Mouse (Mus musculus) heart, embryonic 11.5 days (tissue): ENCODE measurements around the gene Dgcr6. TPM values are rescaled to one million over a fixed set of nuclear protein-coding genes. Genes with fewer than 3 reads are reported as not detected.

Experiments
- ATAC-seq: fragments of 200-750 bp; cut with Nextera tagmentation; replicated peaks from 2 replicates; pipeline ENCODE4 v1.8.0; 2017; ENCODE audit warnings: moderate library complexity; ENCODE audit not compliant: insufficient number of reproducible peaks, low FRiP score, low TSS enrichment
- H3K27ac ChIP-seq: fragments of 300-500 bp; sonication (generic); 2 replicates; pipeline ENCODE4 v1.5.1; 2014; ENCODE audit warnings: mild to moderate bottlenecking, low read depth, low read length
- H3K27me3 ChIP-seq: fragments of 300-500 bp; sonication (generic); 2 replicates; pipeline ENCODE4 v1.6.1; 2014; ENCODE audit warnings: mild to moderate bottlenecking, low read length, mixed read lengths; ENCODE audit not compliant: control insufficient read depth, insufficient read depth
- H3K36me3 ChIP-seq: fragments of 300-500 bp; sonication (generic); 2 replicates; pipeline ENCODE4 v1.6.1; 2014; ENCODE audit warnings: mild to moderate bottlenecking, low read length, moderate library complexity, mixed read lengths; ENCODE audit not compliant: control insufficient read depth, insufficient read depth
- H3K4me1 ChIP-seq: fragments of 300-500 bp; sonication (generic); 2 replicates; pipeline ENCODE4 v1.6.1; 2014; ENCODE audit warnings: low read length; ENCODE audit not compliant: control insufficient read depth, insufficient read depth
- H3K4me2 ChIP-seq: fragments of 300-500 bp; sonication (generic); 2 replicates; pipeline ENCODE4 v1.6.1; 2014; ENCODE audit warnings: mild to moderate bottlenecking, moderate library complexity
- H3K4me3 ChIP-seq: fragments of 300-500 bp; sonication (generic); 2 replicates; pipeline ENCODE4 v1.5.1; 2014; ENCODE audit warnings: low read depth, low read length
- H3K9ac ChIP-seq: fragments of 300-500 bp; sonication (generic); 2 replicates; pipeline ENCODE4 v1.6.1; 2014; ENCODE audit warnings: mild to moderate bottlenecking, low read depth, low read length, moderate library complexity
- H3K9me3 ChIP-seq: fragments of 300-500 bp; sonication (generic); replicated peaks from 2 replicates; pipeline ENCODE4 v1.6.1; 2016; ENCODE audit warnings: low read length; ENCODE audit not compliant: control insufficient read depth
- WGBS: fragments of 180-500 bp; shearing (Covaris S2); extraction: QIAGEN DNeasy Blood & Tissue Kit; methylation state at CpG from one replicate; pipeline ENCODE4 v1.1.7; 2014; ENCODE audit not compliant: insufficient replicate concordance; 5-methylcytosine and 5-hydroxymethylcytosine counted together
- polyA plus RNA-seq: library from polyadenylated mRNA; unstranded; fragments of >200 nt; fragmentation: Nextera tagmentation; extraction: Ambion mirVana; gene quantifications from 2 replicates; pipeline ENCODE4 v1.2.1, GENCODE M21; 2014

Gene Dgcr6
- polyA plus RNA-seq, 1 experiment from 2014 or later, result 64.7 TPM

DNA sequence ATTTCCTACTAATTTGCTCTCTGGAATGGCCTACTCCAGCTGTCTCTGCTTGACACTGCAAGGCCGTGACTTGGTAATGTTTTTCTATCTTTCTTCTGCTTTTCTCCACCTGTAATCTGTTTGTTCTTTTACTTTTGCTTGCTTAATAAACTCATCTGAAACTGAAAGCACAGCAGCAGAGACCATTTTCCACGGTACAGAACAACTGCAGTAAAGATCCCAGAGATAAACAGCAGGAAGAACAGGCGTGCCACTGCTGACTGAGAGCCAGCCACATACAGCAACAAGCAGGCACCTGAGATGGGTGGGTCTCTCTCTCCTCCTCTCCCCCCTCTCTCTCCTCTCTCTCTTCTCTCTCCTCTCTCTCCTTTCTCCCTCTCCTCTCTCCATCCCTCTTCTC, 22.5 kb downstream of the Dgcr6 start:
- H3K36me3 ChIP-seq, result peaks cover 7% of the 10 kb centered on the region; the same call in 1 of the 2 replicates
- H3K27me3 ChIP-seq, result no peaks in the 10 kb centered on the region
- 0 out of 2 replicates have a peak, but pooled peaks cover 3% of the 10 kb centered on the region for H3K4me1 ChIP-seq
- no peak overlapping the region for H3K4me2 ChIP-seq
- no peak overlapping the region for H3K9ac ChIP-seq
- 57% methylated on average over 3 of the region's 3 CpGs for WGBS
- H3K4me3 ChIP-seq, result no peak overlapping the region
- no peak for ATAC-seq
- no peaks in the 10 kb centered on the region for H3K9me3 ChIP-seq
- no peak overlapping the region for H3K27ac ChIP-seq

DNA sequence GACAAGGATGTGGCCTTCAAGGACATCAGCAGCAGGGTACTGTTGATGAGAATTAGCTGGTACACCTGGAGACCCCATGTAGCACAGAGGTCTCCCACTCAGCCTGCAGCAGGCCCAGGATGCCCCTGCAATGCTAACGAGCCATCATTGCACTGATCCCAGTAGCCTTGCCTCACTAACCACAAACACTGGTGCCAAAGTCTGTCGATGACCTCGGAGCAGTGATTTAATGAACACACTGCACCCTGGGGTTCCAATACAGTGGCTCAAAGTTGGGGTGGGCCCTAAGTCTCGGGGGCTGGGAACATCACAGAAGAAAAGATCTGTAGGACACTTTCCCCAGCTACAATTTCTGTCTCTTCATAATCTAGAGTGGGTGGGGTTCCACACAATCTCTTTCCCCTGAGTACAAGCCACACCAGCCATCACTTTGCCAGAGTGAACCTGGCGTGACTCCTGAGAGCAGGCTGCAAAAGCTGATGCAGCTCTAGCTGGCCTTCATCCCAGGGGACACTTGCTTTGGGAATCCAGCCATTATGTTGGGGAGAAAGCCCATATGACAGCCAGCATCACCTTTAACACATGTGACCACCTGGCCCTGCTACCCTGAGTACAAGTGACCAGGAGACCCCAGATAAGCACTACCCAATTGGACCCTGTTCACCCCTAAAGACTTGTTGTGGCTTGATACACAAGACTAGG, 25.8 kb downstream of the Dgcr6 start:
- Histone ChIP-seq H3K36me3 (no peaks in the 10 kb centered on the region), H3K27ac (no peak overlapping the region), H3K4me3 (no peak overlapping the region), H3K4me1 (0 out of 2 replicates have a peak, but pooled peaks cover 3% of the 10 kb centered on the region), H3K4me2 (no peak overlapping the region), H3K9ac (no peak overlapping the region), H3K9me3 (no peaks in the 10 kb centered on the region), H3K27me3 (no peaks in the 10 kb centered on the region)
- ATAC-seq, result no peak
- WGBS, result 78% methylated on average over 5 of the region's 5 CpGs

DNA sequence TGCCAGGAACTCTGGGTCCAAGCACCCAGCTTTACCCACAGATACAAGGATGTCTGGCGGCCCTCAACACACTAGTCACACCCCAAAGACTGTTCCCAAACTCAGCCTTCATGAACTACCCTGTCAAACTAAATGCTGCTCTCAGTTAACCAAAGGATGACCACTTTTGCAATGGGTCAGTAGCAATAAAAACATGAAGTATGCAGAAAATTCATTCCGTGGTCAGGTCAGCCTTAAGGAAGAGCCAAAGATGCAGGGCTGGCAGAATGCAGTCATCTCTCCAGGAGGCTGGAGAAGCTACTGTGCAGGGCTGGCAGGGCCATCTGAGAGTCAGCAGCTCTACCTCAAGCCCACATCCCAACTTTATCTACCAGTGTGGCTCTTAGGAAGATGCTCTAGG, 26.6 kb downstream of the Dgcr6 start:
- 81% methylated on average over 2 of the region's 2 CpGs for WGBS
- no peaks in the 10 kb centered on the region for H3K27me3 ChIP-seq
- H3K27ac ChIP-seq, result no peak overlapping the region
- no peak overlapping the region for H3K9ac ChIP-seq
- no peak for ATAC-seq
- H3K9me3 ChIP-seq, result no peaks in the 10 kb centered on the region
- no peak overlapping the region for H3K4me3 ChIP-seq
- H3K36me3 ChIP-seq, result no peaks in the 10 kb centered on the region
- H3K4me1 ChIP-seq, result no peaks in the 10 kb centered on the region
- H3K4me2 ChIP-seq, result no peak overlapping the region

DNA sequence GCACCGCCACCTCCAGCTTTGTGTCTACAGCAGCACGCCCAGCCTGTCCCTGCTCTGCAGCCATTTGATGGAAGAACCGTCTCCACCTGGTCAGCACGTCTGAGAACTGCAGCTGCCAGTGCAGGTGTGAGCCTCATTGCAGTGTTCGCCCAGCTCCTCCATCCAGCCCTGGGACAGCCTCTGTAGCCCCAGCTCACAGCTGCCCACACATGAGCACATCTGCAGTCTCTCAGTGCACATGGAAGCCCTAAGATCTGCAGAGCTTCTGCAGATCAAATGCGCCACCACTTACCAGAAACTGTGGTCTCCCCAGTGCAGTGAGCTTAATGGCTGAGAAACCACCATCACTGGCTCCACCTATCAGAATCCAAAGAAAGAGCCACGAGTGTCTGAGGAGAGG, 27.5 kb downstream of the Dgcr6 start:
- no peak for ATAC-seq
- no peaks in the 10 kb centered on the region for H3K27me3 ChIP-seq
- no peak overlapping the region for H3K4me2 ChIP-seq
- no peak overlapping the region for H3K4me3 ChIP-seq
- WGBS, result 83% methylated on average over 7 of the region's 7 CpGs
- H3K27ac ChIP-seq, result no peak overlapping the region
- no peaks in the 10 kb centered on the region for H3K4me1 ChIP-seq
- no peaks in the 10 kb centered on the region for H3K36me3 ChIP-seq
- H3K9me3 ChIP-seq, result no peaks in the 10 kb centered on the region
- H3K9ac ChIP-seq, result no peak overlapping the region

DNA sequence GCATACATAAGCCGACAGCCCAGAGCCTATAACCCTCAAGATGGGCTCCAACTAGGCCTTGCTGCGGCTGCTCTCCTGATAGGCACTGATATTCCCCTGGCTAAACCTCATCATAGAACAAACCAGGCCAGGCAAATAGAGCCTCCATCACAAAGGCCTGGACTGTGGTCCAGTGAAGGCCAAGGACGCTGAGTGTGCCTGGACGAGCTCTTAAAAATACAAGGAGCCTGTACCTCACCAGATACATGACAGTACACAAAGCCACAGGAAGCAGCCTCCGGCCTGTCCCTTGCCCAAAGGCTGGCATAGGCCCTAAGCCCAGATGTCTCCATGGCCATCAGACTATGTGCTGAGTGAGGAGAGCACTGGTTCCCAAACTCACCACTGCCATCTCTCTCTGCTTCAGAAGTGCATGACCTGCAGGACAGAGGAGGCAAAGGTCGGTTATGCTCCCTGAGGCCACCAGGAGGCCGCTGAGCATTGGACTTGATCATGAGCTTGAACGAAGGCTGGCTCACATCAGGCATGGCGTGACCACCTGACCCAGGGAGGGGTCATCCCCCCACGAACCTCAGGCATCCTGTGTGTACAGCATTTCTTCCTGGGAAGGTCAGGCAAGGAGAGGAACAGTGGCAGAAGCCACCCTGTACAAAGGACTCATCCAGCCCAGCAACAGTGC, 28.6 kb downstream of the Dgcr6 start:
- no peak overlapping the region for H3K9ac ChIP-seq
- ATAC-seq, result no peak
- no peaks in the 10 kb centered on the region for H3K9me3 ChIP-seq
- H3K4me2 ChIP-seq, result no peak overlapping the region
- no peaks in the 10 kb centered on the region for H3K36me3 ChIP-seq
- no peaks in the 10 kb centered on the region for H3K4me1 ChIP-seq
- no peaks in the 10 kb centered on the region for H3K27me3 ChIP-seq
- no peak overlapping the region for H3K4me3 ChIP-seq
- H3K27ac ChIP-seq, result no peak overlapping the region
- WGBS, result 73% methylated on average over 10 of the region's 10 CpGs

DNA sequence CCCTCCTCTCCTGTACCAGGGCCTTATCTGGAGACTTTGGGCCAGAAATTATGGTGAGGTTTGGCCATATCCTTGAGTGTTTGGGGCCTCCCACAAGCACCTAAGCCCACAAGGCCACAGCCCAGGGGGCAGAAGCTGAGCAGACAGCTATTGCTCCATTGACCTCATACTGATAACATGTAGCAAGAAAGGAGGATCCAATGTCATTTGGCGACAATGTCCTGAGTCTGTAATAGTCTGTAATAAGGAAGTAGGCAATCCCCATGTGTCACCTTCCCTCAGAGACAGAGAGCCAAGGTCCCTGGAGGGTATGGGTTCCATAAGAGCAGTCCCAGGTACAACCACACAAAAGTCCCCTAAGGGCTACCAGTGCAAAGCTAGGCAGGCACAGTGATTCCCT, 29.6 kb downstream of the Dgcr6 start:
- Histone ChIP-seq H3K27ac (no peak overlapping the region), H3K9me3 (no peaks in the 10 kb centered on the region), H3K27me3 (no peaks in the 10 kb centered on the region), H3K4me1 (no peaks in the 10 kb centered on the region), H3K36me3 (no peaks in the 10 kb centered on the region), H3K4me2 (no peak overlapping the region), H3K4me3 (no peak overlapping the region), H3K9ac (no peak overlapping the region)
- WGBS, result 70% methylated on average over 1 of the region's 1 CpGs
- no peak for ATAC-seq

DNA sequence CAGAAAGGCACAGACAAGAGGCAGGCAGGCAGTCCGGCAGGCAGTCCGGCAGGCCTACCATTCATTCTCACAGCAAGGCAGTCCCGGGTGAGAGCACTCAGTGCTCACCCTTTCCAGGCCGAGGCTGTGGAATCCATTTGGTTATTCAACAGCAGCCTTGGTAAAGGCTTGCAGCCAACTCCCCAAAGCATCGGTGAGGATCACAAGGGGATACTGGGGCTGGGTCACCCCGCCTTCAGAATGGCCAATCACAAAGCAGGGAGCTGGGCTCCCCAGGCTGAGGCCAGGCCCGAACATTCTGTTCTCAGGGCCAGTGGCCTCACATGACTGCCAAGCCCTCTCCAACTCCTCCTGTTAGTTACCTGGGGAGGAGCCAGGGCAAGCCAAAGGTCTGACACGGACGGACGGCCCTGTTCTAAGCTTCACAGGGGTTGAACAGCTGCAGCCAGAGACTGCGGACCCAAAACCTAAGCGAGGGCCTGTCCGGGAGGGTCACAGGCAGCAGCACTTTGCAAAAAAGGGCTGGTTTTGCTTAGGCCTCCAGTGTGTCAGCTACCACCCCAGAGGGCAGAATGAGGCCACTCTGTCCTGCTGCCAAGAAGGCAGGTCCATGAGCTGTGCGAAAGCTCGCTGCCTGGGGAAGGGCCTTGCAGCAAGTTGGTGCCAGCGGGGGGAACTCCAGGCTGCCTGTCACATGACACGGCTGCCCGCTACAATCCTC, 30.7 kb downstream of the Dgcr6 start:
- ATAC-seq, result no peak
- Histone ChIP-seq H3K36me3 (no peaks in the 10 kb centered on the region), H3K4me2 (no peak overlapping the region), H3K4me1 (no peaks in the 10 kb centered on the region), H3K27ac (no peak overlapping the region), H3K27me3 (no peaks in the 10 kb centered on the region), H3K4me3 (no peak overlapping the region), H3K9me3 (no peaks in the 10 kb centered on the region), H3K9ac (no peak overlapping the region)
- 85% methylated on average over 18 of the region's 18 CpGs for WGBS

DNA sequence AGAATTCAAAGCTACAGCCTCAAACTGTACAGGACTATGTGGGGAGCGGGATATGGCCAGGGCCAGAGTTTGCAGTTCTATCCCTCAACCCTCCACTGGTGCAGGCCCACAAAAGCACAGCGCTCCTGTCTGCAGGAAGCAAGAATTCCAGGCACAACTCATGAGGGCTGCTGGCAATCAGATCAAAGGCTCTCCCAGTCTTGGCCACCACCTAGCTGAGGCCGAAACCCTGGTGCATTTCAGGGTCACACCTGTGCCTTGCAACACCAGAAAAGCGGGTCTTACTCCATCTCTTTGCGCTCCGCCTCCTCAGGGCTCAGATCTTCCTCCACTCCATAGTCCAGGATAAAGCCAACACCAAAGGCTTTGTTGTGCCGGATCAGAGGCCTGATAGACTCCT, 31.6 kb downstream of the Dgcr6 start:
- no peaks in the 10 kb centered on the region for H3K36me3 ChIP-seq
- ATAC-seq, result no peak
- no peak overlapping the region for H3K9ac ChIP-seq

More for the DNA sequence above, 31.6 kb downstream of the Dgcr6 start:
- WGBS, result 88% methylated on average over 7 of the region's 7 CpGs
- Histone ChIP-seq H3K27me3 (no peaks in the 10 kb centered on the region), H3K9me3 (no peaks in the 10 kb centered on the region), H3K27ac (no peak overlapping the region), H3K4me2 (no peak overlapping the region), H3K4me1 (no peaks in the 10 kb centered on the region), H3K4me3 (no peak overlapping the region)
